Mouse (Mus musculus) cortical plate, adult 2 months (tissue): ENCODE measurements around the gene Kif22.

ENCODE experiments used
- CTCF ChIP-seq: fragments of 200-500 bp; IDR thresholded peaks from 2 replicates; pipeline ENCODE4 v1.5.1; 2011; ENCODE audit warnings: mild to moderate bottlenecking, control low read depth, low read length; ENCODE audit not compliant: insufficient read depth; ENCODE audit errors: extremely low read depth
- POLR2A ChIP-seq: fragments of 200-500 bp; IDR thresholded peaks from 2 replicates; pipeline ENCODE4 v1.6.1; 2011; ENCODE audit warnings: mild to moderate bottlenecking, low read length, control low read depth; ENCODE audit not compliant: insufficient read depth; ENCODE audit errors: extremely low read depth

- no peak for TF ChIP-seq POLR2A
- TF ChIP-seq CTCF = no peak
Measured at GRCm38 (mm10) chr7:126978841-126979240, 63.4 kb downstream of the Kif22 start.
